Mouse (Mus musculus): ENCODE results near the gene Prrc2b. TPM values are rescaled to one million over a fixed set of nuclear protein-coding genes. Genes with fewer than 3 reads are reported as not detected.

Gene Prrc2b
- polyA plus RNA-seq, 1 experiment from 2014 or later, result 39.3 TPM

GRCm38 (mm10) chr2:32189060-32189681 lies 38.3 kb downstream of the Prrc2b start:
- Histone ChIP-seq H3K9ac (ENCODE audit: low read depth, low read length) (no peak overlapping the region), H3K36me3 (ENCODE audit: control insufficient read depth, insufficient read depth, low read length) (peaks cover 47% of the 10 kb centered on the region), H3K4me2 (no peak overlapping the region), H3K27ac (ENCODE audit: low read depth, low read length) (no peak overlapping the region), H3K4me3 (ENCODE audit: low read depth, low read length) (no peak overlapping the region), H3K27me3 (ENCODE audit: control insufficient read depth, insufficient read depth, low read length) (no peaks in the 10 kb centered on the region), H3K9me3 (replicated peaks; ENCODE audit: control insufficient read depth, low read length) (no peaks in the 10 kb centered on the region), H3K4me1 (ENCODE audit: control insufficient read depth, insufficient read depth, low read length) (no peaks in the 10 kb centered on the region)
- WGBS (ENCODE audit: insufficient replicate concordance), result 79% methylated on average over 5 of the region's 5 CpGs
- no peak for ATAC-seq (replicated peaks; ENCODE audit: insufficient number of reproducible peaks, low FRiP score, low TSS enrichment)

GRCm38 (mm10) chr2:32190620-32191019 lies 39.7 kb downstream of the Prrc2b start:
- no peak for ATAC-seq (replicated peaks; ENCODE audit: insufficient number of reproducible peaks, low FRiP score, low TSS enrichment)
- H3K4me1 ChIP-seq (ENCODE audit: control insufficient read depth, insufficient read depth, low read length), result no peaks in the 10 kb centered on the region
- no peak overlapping the region for H3K27ac ChIP-seq (ENCODE audit: low read depth, low read length)
- H3K4me3 ChIP-seq (ENCODE audit: low read depth, low read length), result no peak overlapping the region
- H3K9me3 ChIP-seq (replicated peaks; ENCODE audit: control insufficient read depth, low read length), result no peaks in the 10 kb centered on the region
- peaks cover 52% of the 10 kb centered on the region for H3K36me3 ChIP-seq (ENCODE audit: control insufficient read depth, insufficient read depth, low read length)
- H3K9ac ChIP-seq (ENCODE audit: low read depth, low read length), result no peak overlapping the region
- no peaks in the 10 kb centered on the region for H3K27me3 ChIP-seq (ENCODE audit: control insufficient read depth, insufficient read depth, low read length)
- 68% methylated on average over 1 of the region's 1 CpGs for WGBS (ENCODE audit: insufficient replicate concordance)
- no peak overlapping the region for H3K4me2 ChIP-seq

- no peak overlapping the region for H3K27ac ChIP-seq (ENCODE audit: low read depth, low read length)
- no peaks in the 10 kb centered on the region for H3K9me3 ChIP-seq (replicated peaks; ENCODE audit: control insufficient read depth, low read length)
- WGBS (ENCODE audit: insufficient replicate concordance), result 83% methylated on average over 16 of the region's 18 CpGs
- H3K9ac ChIP-seq (ENCODE audit: low read depth, low read length), result no peak overlapping the region
- no peaks in the 10 kb centered on the region for H3K27me3 ChIP-seq (ENCODE audit: control insufficient read depth, insufficient read depth, low read length)
- no peak for ATAC-seq (replicated peaks; ENCODE audit: insufficient number of reproducible peaks, low FRiP score, low TSS enrichment)
- no peak overlapping the region for H3K4me3 ChIP-seq (ENCODE audit: low read depth, low read length)
- H3K4me1 ChIP-seq (ENCODE audit: control insufficient read depth, insufficient read depth, low read length), result no peaks in the 10 kb centered on the region
- peaks cover 56% of the 10 kb centered on the region for H3K36me3 ChIP-seq (ENCODE audit: control insufficient read depth, insufficient read depth, low read length)
- H3K4me2 ChIP-seq, result no peak overlapping the region
Observed at GRCm38 (mm10) chr2:32191872-32192507, 41.1 kb downstream of the Prrc2b start.

- Histone ChIP-seq H3K27me3 (ENCODE audit: control insufficient read depth, insufficient read depth, low read length) (no peaks in the 10 kb centered on the region), H3K9ac (ENCODE audit: low read depth, low read length) (no peak overlapping the region), H3K36me3 (ENCODE audit: control insufficient read depth, insufficient read depth, low read length) (peaks cover 82% of the 10 kb centered on the region), H3K27ac (ENCODE audit: low read depth, low read length) (no peak overlapping the region), H3K9me3 (replicated peaks; ENCODE audit: control insufficient read depth, low read length) (no peaks in the 10 kb centered on the region), H3K4me2 (no peak overlapping the region), H3K4me3 (ENCODE audit: low read depth, low read length) (no peak overlapping the region), H3K4me1 (ENCODE audit: control insufficient read depth, insufficient read depth, low read length) (no peaks in the 10 kb centered on the region)
- WGBS (ENCODE audit: insufficient replicate concordance), result 87% methylated on average over 11 of the region's 11 CpGs
- no peak for ATAC-seq (replicated peaks; ENCODE audit: insufficient number of reproducible peaks, low FRiP score, low TSS enrichment)
Observed at GRCm38 (mm10) chr2:32198977-32199376, 48.1 kb downstream of the Prrc2b start.

- WGBS (ENCODE audit: insufficient replicate concordance), result 93% methylated on average over 4 of the region's 4 CpGs
- no peak overlapping the region for H3K9ac ChIP-seq (ENCODE audit: low read depth, low read length)
Observed at GRCm38 (mm10) chr2:32200033-32200432, 49.2 kb downstream of the Prrc2b start.

GRCm38 (mm10) chr2:32200712-32201111 lies 49.8 kb downstream of the Prrc2b start:
- ATAC-seq (replicated peaks; ENCODE audit: insufficient number of reproducible peaks, low FRiP score, low TSS enrichment), result no peak
- Histone ChIP-seq H3K4me2 (no peak overlapping the region), H3K9ac (ENCODE audit: low read depth, low read length) (no peak overlapping the region), H3K4me3 (ENCODE audit: low read depth, low read length) (no peak overlapping the region), H3K27me3 (ENCODE audit: control insufficient read depth, insufficient read depth, low read length) (no peaks in the 10 kb centered on the region), H3K36me3 (ENCODE audit: control insufficient read depth, insufficient read depth, low read length) (peaks cover 73% of the 10 kb centered on the region), H3K27ac (ENCODE audit: low read depth, low read length) (no peak overlapping the region), H3K4me1 (ENCODE audit: control insufficient read depth, insufficient read depth, low read length) (no peaks in the 10 kb centered on the region), H3K9me3 (replicated peaks; ENCODE audit: control insufficient read depth, low read length) (no peaks in the 10 kb centered on the region)
- WGBS (ENCODE audit: insufficient replicate concordance), result 94% methylated on average over 11 of the region's 11 CpGs

More at GRCm38 (mm10) chr2:32200033-32200432, 49.2 kb downstream of the Prrc2b start:
- Histone ChIP-seq H3K36me3 (ENCODE audit: control insufficient read depth, insufficient read depth, low read length) (peaks cover 74% of the 10 kb centered on the region), H3K4me1 (ENCODE audit: control insufficient read depth, insufficient read depth, low read length) (no peaks in the 10 kb centered on the region), H3K4me2 (no peak overlapping the region), H3K27me3 (ENCODE audit: control insufficient read depth, insufficient read depth, low read length) (no peaks in the 10 kb centered on the region), H3K4me3 (ENCODE audit: low read depth, low read length) (no peak overlapping the region), H3K27ac (ENCODE audit: low read depth, low read length) (no peak overlapping the region), H3K9me3 (replicated peaks; ENCODE audit: control insufficient read depth, low read length) (no peaks in the 10 kb centered on the region)
- no peak for ATAC-seq (replicated peaks; ENCODE audit: insufficient number of reproducible peaks, low FRiP score, low TSS enrichment)

- no peaks in the 10 kb centered on the region for H3K9me3 ChIP-seq (replicated peaks; ENCODE audit: control insufficient read depth, low read length)
- ATAC-seq (replicated peaks; ENCODE audit: insufficient number of reproducible peaks, low FRiP score, low TSS enrichment), result no peak
- no peak overlapping the region for H3K4me3 ChIP-seq (ENCODE audit: low read depth, low read length)
- 60% methylated on average over 7 of the region's 7 CpGs for WGBS (ENCODE audit: insufficient replicate concordance)
- no peak overlapping the region for H3K4me2 ChIP-seq
- H3K9ac ChIP-seq (ENCODE audit: low read depth, low read length), result no peak overlapping the region
- H3K27me3 ChIP-seq (ENCODE audit: control insufficient read depth, insufficient read depth, low read length), result no peaks in the 10 kb centered on the region
- H3K36me3 ChIP-seq (ENCODE audit: control insufficient read depth, insufficient read depth, low read length), result peaks cover 73% of the 10 kb centered on the region
- H3K4me1 ChIP-seq (ENCODE audit: control insufficient read depth, insufficient read depth, low read length), result no peaks in the 10 kb centered on the region
- H3K27ac ChIP-seq (ENCODE audit: low read depth, low read length), result no peak overlapping the region
Observed at GRCm38 (mm10) chr2:32201527-32201926, 50.6 kb downstream of the Prrc2b start.

GRCm38 (mm10) chr2:32203853-32204252 lies 53.0 kb downstream of the Prrc2b start:
- H3K4me3 ChIP-seq (ENCODE audit: low read depth, low read length), result no peak overlapping the region
- WGBS (ENCODE audit: insufficient replicate concordance), result 91% methylated on average over 13 of the region's 13 CpGs
- H3K9me3 ChIP-seq (replicated peaks; ENCODE audit: control insufficient read depth, low read length), result no peaks in the 10 kb centered on the region
- peaks cover 82% of the 10 kb centered on the region for H3K36me3 ChIP-seq (ENCODE audit: control insufficient read depth, insufficient read depth, low read length)
- no peaks in the 10 kb centered on the region for H3K27me3 ChIP-seq (ENCODE audit: control insufficient read depth, insufficient read depth, low read length)
- ATAC-seq (replicated peaks; ENCODE audit: insufficient number of reproducible peaks, low FRiP score, low TSS enrichment), result no peak
- H3K4me1 ChIP-seq (ENCODE audit: control insufficient read depth, insufficient read depth, low read length), result no peaks in the 10 kb centered on the region
- no peak overlapping the region for H3K4me2 ChIP-seq
- H3K9ac ChIP-seq (ENCODE audit: low read depth, low read length), result no peak overlapping the region
- no peak overlapping the region for H3K27ac ChIP-seq (ENCODE audit: low read depth, low read length)

GRCm38 (mm10) chr2:32207682-32208081 lies 56.8 kb downstream of the Prrc2b start:
- Histone ChIP-seq H3K36me3 (ENCODE audit: control insufficient read depth, insufficient read depth, low read length) (peaks cover 67% of the 10 kb centered on the region), H3K27me3 (ENCODE audit: control insufficient read depth, insufficient read depth, low read length) (no peaks in the 10 kb centered on the region), H3K4me1 (ENCODE audit: control insufficient read depth, insufficient read depth, low read length) (no peaks in the 10 kb centered on the region), H3K4me2 (no peak overlapping the region), H3K9me3 (replicated peaks; ENCODE audit: control insufficient read depth, low read length) (no peaks in the 10 kb centered on the region), H3K4me3 (ENCODE audit: low read depth, low read length) (no peak overlapping the region), H3K27ac (ENCODE audit: low read depth, low read length) (no peak overlapping the region), H3K9ac (ENCODE audit: low read depth, low read length) (no peak overlapping the region)
- 83% methylated on average over 1 of the region's 1 CpGs for WGBS (ENCODE audit: insufficient replicate concordance)
- no peak for ATAC-seq (replicated peaks; ENCODE audit: insufficient number of reproducible peaks, low FRiP score, low TSS enrichment)

Measured in heart, embryonic 11.5 days (tissue).